Mouse (Mus musculus): ENCODE data around the gene Sh3bp5. TPM values are rescaled to one million over a fixed set of nuclear protein-coding genes. Genes with fewer than 3 reads are reported as not detected.

Sh3bp5 gene
- polyA plus RNA-seq, 1 experiment from 2014 or later: 155 TPM

- no peaks in the 10 kb centered on the region for H3K9me3 ChIP-seq (ENCODE audit: control insufficient read depth, low read length)
- H3K4me1 ChIP-seq (ENCODE audit: control insufficient read depth, insufficient read depth, low read depth, low read length): peaks cover 7% of the 10 kb centered on the region
- no peak overlapping the region for H3K4me2 ChIP-seq (ENCODE audit: low read length)
- no peak overlapping the region for H3K9ac ChIP-seq (ENCODE audit: low read depth, low read length)
- H3K36me3 ChIP-seq (ENCODE audit: control insufficient read depth, insufficient read depth, low read length): peaks cover 4% of the 10 kb centered on the region; the same call in 1 of the 2 replicates
- no peaks in the 10 kb centered on the region for H3K27me3 ChIP-seq (replicated peaks; ENCODE audit: control insufficient read depth, insufficient read depth, low read length)
- WGBS: 85% methylated on average over 15 of the region's 15 CpGs
- no peak overlapping the region for H3K27ac ChIP-seq (ENCODE audit: low read depth, low read length)
- no peak overlapping the region for H3K4me3 ChIP-seq (ENCODE audit: low read length)
- no peak for ATAC-seq
Observed at GRCm38 (mm10) chr14:31407208-31407607, 28.7 kb downstream of the Sh3bp5 start.

- Histone ChIP-seq H3K27ac (ENCODE audit: low read depth, low read length) (no peak overlapping the region), H3K4me3 (ENCODE audit: low read length) (no peak overlapping the region), H3K27me3 (replicated peaks; ENCODE audit: control insufficient read depth, insufficient read depth, low read length) (no peaks in the 10 kb centered on the region), H3K9me3 (ENCODE audit: control insufficient read depth, low read length) (no peaks in the 10 kb centered on the region), H3K9ac (ENCODE audit: low read depth, low read length) (no peak overlapping the region), H3K4me1 (ENCODE audit: control insufficient read depth, insufficient read depth, low read depth, low read length) (peaks cover 7% of the 10 kb centered on the region), H3K4me2 (ENCODE audit: low read length) (no peak overlapping the region), H3K36me3 (ENCODE audit: control insufficient read depth, insufficient read depth, low read length) (peaks cover 3% of the 10 kb centered on the region; the same call in 1 of the 2 replicates)
- ATAC-seq: peak; percentile 60
- 66% methylated on average over 11 of the region's 12 CpGs for WGBS
Observed at GRCm38 (mm10) chr14:31406154-31406810, 29.6 kb downstream of the Sh3bp5 start.

- no peak overlapping the region for H3K4me2 ChIP-seq (ENCODE audit: low read length)
Observed at GRCm38 (mm10) chr14:31405652-31406051, 30.2 kb downstream of the Sh3bp5 start.

GRCm38 (mm10) chr14:31404663-31405062 is 31.2 kb downstream of the Sh3bp5 start:
- Histone ChIP-seq H3K4me2 (ENCODE audit: low read length) (no peak overlapping the region), H3K36me3 (ENCODE audit: control insufficient read depth, insufficient read depth, low read length) (no peaks in the 10 kb centered on the region), H3K4me3 (ENCODE audit: low read length) (no peak overlapping the region), H3K27ac (ENCODE audit: low read depth, low read length) (no peak overlapping the region), H3K9ac (ENCODE audit: low read depth, low read length) (no peak overlapping the region), H3K4me1 (ENCODE audit: control insufficient read depth, insufficient read depth, low read depth, low read length) (peaks cover 7% of the 10 kb centered on the region), H3K27me3 (replicated peaks; ENCODE audit: control insufficient read depth, insufficient read depth, low read length) (no peaks in the 10 kb centered on the region), H3K9me3 (ENCODE audit: control insufficient read depth, low read length) (no peaks in the 10 kb centered on the region)
- no peak for ATAC-seq
- 96% methylated on average over 4 of the region's 4 CpGs for WGBS

More at GRCm38 (mm10) chr14:31405652-31406051, 30.2 kb downstream of the Sh3bp5 start:
- 82% methylated on average over 6 of the region's 6 CpGs for WGBS
- Histone ChIP-seq H3K4me1 (ENCODE audit: control insufficient read depth, insufficient read depth, low read depth, low read length) (peaks cover 7% of the 10 kb centered on the region), H3K4me3 (ENCODE audit: low read length) (no peak overlapping the region), H3K9me3 (ENCODE audit: control insufficient read depth, low read length) (no peaks in the 10 kb centered on the region), H3K36me3 (ENCODE audit: control insufficient read depth, insufficient read depth, low read length) (no peaks in the 10 kb centered on the region), H3K9ac (ENCODE audit: low read depth, low read length) (no peak overlapping the region), H3K27me3 (replicated peaks; ENCODE audit: control insufficient read depth, insufficient read depth, low read length) (no peaks in the 10 kb centered on the region), H3K27ac (ENCODE audit: low read depth, low read length) (no peak overlapping the region)
- no peak for ATAC-seq

- Histone ChIP-seq H3K9ac (ENCODE audit: low read depth, low read length) (no peak overlapping the region), H3K4me1 (ENCODE audit: control insufficient read depth, insufficient read depth, low read depth, low read length) (peaks cover 7% of the 10 kb centered on the region), H3K27me3 (replicated peaks; ENCODE audit: control insufficient read depth, insufficient read depth, low read length) (no peaks in the 10 kb centered on the region), H3K9me3 (ENCODE audit: control insufficient read depth, low read length) (no peaks in the 10 kb centered on the region), H3K27ac (ENCODE audit: low read depth, low read length) (no peak overlapping the region), H3K36me3 (ENCODE audit: control insufficient read depth, insufficient read depth, low read length) (no peaks in the 10 kb centered on the region), H3K4me3 (ENCODE audit: low read length) (no peak overlapping the region), H3K4me2 (ENCODE audit: low read length) (no peak overlapping the region)
- no peak for ATAC-seq
- WGBS: 85% methylated on average over 8 of the region's 8 CpGs
Observed at GRCm38 (mm10) chr14:31403995-31404394, 31.9 kb downstream of the Sh3bp5 start.

- 85% methylated on average over 9 of the region's 9 CpGs for WGBS
Observed at GRCm38 (mm10) chr14:31403556-31403955, 32.3 kb downstream of the Sh3bp5 start.

GRCm38 (mm10) chr14:31402693-31403092 is 33.2 kb downstream of the Sh3bp5 start:
- 86% methylated on average over 5 of the region's 5 CpGs for WGBS
- Histone ChIP-seq H3K36me3 (ENCODE audit: control insufficient read depth, insufficient read depth, low read length) (no peaks in the 10 kb centered on the region), H3K27ac (ENCODE audit: low read depth, low read length) (no peak overlapping the region), H3K27me3 (replicated peaks; ENCODE audit: control insufficient read depth, insufficient read depth, low read length) (no peaks in the 10 kb centered on the region), H3K4me3 (ENCODE audit: low read length) (no peak overlapping the region), H3K9me3 (ENCODE audit: control insufficient read depth, low read length) (no peaks in the 10 kb centered on the region), H3K4me2 (ENCODE audit: low read length) (no peak overlapping the region), H3K4me1 (ENCODE audit: control insufficient read depth, insufficient read depth, low read depth, low read length) (peaks cover 2% of the 10 kb centered on the region; the same call in 1 of the 2 replicates), H3K9ac (ENCODE audit: low read depth, low read length) (no peak overlapping the region)
- ATAC-seq: no peak

More at GRCm38 (mm10) chr14:31403556-31403955, 32.3 kb downstream of the Sh3bp5 start:
- no peaks in the 10 kb centered on the region for H3K27me3 ChIP-seq (replicated peaks; ENCODE audit: control insufficient read depth, insufficient read depth, low read length)
- no peak overlapping the region for H3K4me3 ChIP-seq (ENCODE audit: low read length)
- no peak overlapping the region for H3K27ac ChIP-seq (ENCODE audit: low read depth, low read length)
- no peak for ATAC-seq
- no peaks in the 10 kb centered on the region for H3K9me3 ChIP-seq (ENCODE audit: control insufficient read depth, low read length)
- H3K36me3 ChIP-seq (ENCODE audit: control insufficient read depth, insufficient read depth, low read length): no peaks in the 10 kb centered on the region
- no peak overlapping the region for H3K4me2 ChIP-seq (ENCODE audit: low read length)
- peaks cover 5% of the 10 kb centered on the region for H3K4me1 ChIP-seq (ENCODE audit: control insufficient read depth, insufficient read depth, low read depth, low read length)
- H3K9ac ChIP-seq (ENCODE audit: low read depth, low read length): no peak overlapping the region

GRCm38 (mm10) chr14:31401918-31402427 is 33.9 kb downstream of the Sh3bp5 start:
- Histone ChIP-seq H3K27ac (ENCODE audit: low read depth, low read length) (no peak overlapping the region), H3K4me3 (ENCODE audit: low read length) (no peak overlapping the region), H3K4me2 (ENCODE audit: low read length) (no peak overlapping the region), H3K9me3 (ENCODE audit: control insufficient read depth, low read length) (no peaks in the 10 kb centered on the region), H3K4me1 (ENCODE audit: control insufficient read depth, insufficient read depth, low read depth, low read length) (peaks cover 3% of the 10 kb centered on the region; the same call in 1 of the 2 replicates), H3K9ac (ENCODE audit: low read depth, low read length) (no peak overlapping the region), H3K36me3 (ENCODE audit: control insufficient read depth, insufficient read depth, low read length) (no peaks in the 10 kb centered on the region), H3K27me3 (replicated peaks; ENCODE audit: control insufficient read depth, insufficient read depth, low read length) (no peaks in the 10 kb centered on the region)
- ATAC-seq: no peak
- 86% methylated on average over 6 of the region's 6 CpGs for WGBS

GRCm38 (mm10) chr14:31400896-31401295 is 35.0 kb downstream of the Sh3bp5 start:
- 0 out of 2 replicates have a peak, but pooled peaks cover 3% of the 10 kb centered on the region for H3K4me1 ChIP-seq (ENCODE audit: control insufficient read depth, insufficient read depth, low read depth, low read length)
- H3K27me3 ChIP-seq (replicated peaks; ENCODE audit: control insufficient read depth, insufficient read depth, low read length): no peaks in the 10 kb centered on the region
- no peak overlapping the region for H3K4me3 ChIP-seq (ENCODE audit: low read length)
- H3K9ac ChIP-seq (ENCODE audit: low read depth, low read length): no peak overlapping the region
- WGBS: 89% methylated on average over 11 of the region's 11 CpGs
- no peaks in the 10 kb centered on the region for H3K36me3 ChIP-seq (ENCODE audit: control insufficient read depth, insufficient read depth, low read length)
- no peak for ATAC-seq
- no peak overlapping the region for H3K27ac ChIP-seq (ENCODE audit: low read depth, low read length)
- no peak overlapping the region for H3K4me2 ChIP-seq (ENCODE audit: low read length)
- H3K9me3 ChIP-seq (ENCODE audit: control insufficient read depth, low read length): no peaks in the 10 kb centered on the region
